Mouse (Mus musculus) heart, adult 9 months (tissue): ENCODE data around the gene Aldh1a2.
A peak's percentile ranks its signal among the peaks of the same experiment; 100 is the strongest.

ENCODE experiments used
- DNase-seq, 2 experiments: peaks; one replicate each; pipeline ENCODE4 v3.0.0; 2022; ENCODE audit warnings: low spot score in 2 of 2

Aldh1a2 gene

GRCm38 (mm10) chr9:71215248-71216035 is at the start of gene Aldh1a2:
Gene Aldh1a2, plus strand, starts transcription at chr9:71215789.
- peak; percentile 50 to 53 for DNase-seq

DNA sequence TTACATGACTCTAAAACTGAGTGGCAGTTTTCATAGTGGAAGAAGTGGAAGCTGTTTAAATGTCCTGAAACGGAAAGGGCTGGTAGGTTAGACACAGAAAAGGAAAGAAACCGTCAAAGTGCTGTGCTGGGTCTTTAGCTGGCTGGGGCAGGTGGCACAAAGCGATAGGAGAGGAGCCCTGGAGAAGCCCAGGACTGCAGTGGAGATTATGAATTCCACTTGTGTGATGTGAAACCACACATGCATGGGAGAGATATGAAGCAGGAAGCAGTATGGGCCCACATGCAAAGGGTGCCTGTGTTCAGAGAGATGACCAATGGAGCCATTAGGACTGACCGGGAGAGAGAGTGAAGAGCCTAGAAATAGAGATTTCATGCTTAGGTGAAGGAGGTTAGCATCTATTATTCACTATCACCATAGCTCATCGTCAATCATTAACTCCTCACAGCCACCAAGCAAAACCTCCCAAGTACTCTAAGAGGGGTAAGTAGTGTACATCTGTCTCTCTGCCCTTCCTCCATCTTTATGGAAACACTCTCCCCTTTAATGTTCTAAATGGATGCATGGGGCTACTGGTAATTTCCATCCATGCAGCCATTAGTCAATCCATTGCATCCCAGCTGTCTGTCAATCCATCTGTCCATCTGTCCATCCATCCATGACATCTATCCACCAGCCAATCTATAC is 49.4 kb upstream of the Aldh1a2 start:
- no peak for DNase-seq

GRCm38 (mm10) chr9:71166871-71167465 is 48.6 kb upstream of the Aldh1a2 start:
- peak; percentile 41 to 43 for DNase-seq

GRCm38 (mm10) chr9:71167473-71168215 is 47.9 kb upstream of the Aldh1a2 start:
- DNase-seq = no peak

DNA sequence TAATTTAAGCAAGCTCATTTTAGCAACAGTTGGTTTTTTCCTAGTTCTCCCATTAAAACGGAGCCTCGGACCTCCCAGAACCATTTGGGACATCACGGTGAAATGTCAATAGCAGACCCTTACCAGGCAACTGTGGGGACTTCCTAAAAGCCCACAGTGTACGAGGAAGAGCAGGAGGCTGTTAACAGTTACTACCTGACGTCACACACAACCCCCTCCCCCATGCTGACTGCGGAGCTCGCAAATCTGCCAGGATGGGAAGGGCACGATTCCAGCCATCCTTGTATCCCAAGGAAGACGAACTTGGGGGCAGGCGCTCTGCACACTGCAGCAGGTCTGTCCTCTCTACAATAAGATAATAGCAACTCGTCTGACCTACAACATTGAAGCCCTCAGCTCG is 47.1 kb upstream of the Aldh1a2 start, which contains the start of gene Aqp9:
TSS of gene Aqp9 (minus strand) at position 172 of the 400 bp plus-strand sequence.
- no peak for DNase-seq

GRCm38 (mm10) chr9:71173533-71173932 is 42.1 kb upstream of the Aldh1a2 start:
- DNase-seq = no peak

DNA sequence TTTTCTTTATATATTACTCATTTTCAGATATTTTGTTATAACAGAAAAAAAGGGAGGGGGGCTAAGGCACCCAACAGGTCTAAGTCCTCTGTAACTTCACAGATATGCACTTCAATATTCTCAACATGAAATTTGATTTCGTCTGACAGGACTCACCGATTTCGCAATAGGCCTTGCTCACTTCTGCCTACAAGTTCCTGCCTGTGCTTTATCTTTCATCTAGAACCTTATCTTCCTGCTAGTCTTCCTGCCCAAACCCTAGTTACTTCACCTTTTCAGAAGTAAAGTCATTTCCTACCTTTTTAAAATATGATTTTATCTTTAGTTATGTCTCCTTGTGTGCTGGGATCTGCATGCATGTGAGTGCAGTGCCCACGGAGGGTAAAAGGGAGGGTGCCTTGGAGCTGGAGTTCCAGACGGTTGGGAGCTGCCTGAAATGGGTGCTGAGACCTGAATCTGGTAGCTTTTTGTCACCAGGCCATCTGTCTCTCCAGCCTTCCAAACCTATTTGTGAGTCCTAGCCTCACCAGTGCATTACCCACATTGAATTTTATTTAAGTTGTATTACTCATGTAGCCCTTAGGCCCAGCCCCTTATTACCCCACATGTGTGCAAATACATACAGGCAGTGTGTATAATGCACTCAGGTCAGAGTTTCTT is 41.1 kb upstream of the Aldh1a2 start:
- DNase-seq = no peak

GRCm38 (mm10) chr9:71175686-71176085 is 39.9 kb upstream of the Aldh1a2 start:
- no peak for DNase-seq

DNA sequence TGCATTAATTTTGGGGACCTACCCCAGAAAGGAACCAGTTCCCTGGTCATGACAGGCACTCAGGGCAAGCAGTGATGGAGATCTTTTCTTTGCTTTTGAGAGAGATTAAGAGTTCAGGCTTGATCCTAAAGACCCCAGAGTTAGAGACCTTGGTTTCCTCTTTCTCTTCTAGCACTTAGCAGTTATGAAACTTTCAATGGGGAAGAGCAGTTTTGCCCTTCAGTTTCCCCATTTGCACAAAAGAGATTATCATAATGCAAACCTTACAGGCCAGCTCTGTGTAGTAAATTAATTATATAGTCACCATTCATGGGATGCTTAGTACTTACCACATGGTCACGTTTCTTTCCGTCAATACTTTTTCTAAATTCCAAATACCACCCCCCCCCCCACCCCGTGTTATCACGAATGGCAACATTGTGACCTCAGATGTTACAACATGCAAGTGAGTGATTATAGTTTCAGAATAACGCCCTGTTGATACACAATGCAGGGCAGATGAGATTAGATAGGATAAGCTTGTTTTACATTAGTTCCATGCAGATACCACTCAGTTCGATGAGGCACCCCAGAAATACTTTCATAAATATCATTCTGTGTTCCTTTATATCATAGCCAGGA is 36.2 kb upstream of the Aldh1a2 start:
- DNase-seq = no peak

- no peak for DNase-seq
Measured at GRCm38 (mm10) chr9:71179964-71180700, 35.5 kb upstream of the Aldh1a2 start.

GRCm38 (mm10) chr9:71185285-71185684 is 30.3 kb upstream of the Aldh1a2 start:
- no peak for DNase-seq

DNA sequence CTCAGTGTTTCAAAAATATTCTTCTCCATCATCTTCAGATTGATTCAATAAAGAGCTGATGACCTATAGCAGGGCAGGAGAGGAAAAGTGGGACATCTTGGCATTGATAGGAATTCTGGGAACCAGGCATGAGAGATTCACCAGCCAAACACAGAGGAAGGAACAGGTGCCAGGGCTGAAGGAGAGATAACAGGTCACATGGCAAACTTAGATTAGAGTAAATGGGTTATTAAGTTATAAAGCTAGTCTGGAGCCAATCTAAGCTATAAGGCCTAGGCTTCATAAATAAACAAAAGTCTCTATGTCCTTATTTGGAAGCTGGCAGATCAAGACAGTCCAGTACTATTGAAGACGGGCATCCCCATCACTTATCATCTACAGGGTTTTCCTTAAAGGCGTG is 29.8 kb upstream of the Aldh1a2 start:
- DNase-seq = no peak

GRCm38 (mm10) chr9:71187396-71187795 is 28.2 kb upstream of the Aldh1a2 start:
- DNase-seq = no peak

GRCm38 (mm10) chr9:71188647-71189415 is 26.8 kb upstream of the Aldh1a2 start:
- DNase-seq = peak in 1 of 2 experiments; percentile 23

- no peak for DNase-seq
Measured at GRCm38 (mm10) chr9:71198826-71199225, 16.8 kb upstream of the Aldh1a2 start.

GRCm38 (mm10) chr9:71202265-71202664 is 13.3 kb upstream of the Aldh1a2 start:
- DNase-seq = no peak

- no peak for DNase-seq
Measured at GRCm38 (mm10) chr9:71209299-71209698, 6.3 kb upstream of the Aldh1a2 start.

DNA sequence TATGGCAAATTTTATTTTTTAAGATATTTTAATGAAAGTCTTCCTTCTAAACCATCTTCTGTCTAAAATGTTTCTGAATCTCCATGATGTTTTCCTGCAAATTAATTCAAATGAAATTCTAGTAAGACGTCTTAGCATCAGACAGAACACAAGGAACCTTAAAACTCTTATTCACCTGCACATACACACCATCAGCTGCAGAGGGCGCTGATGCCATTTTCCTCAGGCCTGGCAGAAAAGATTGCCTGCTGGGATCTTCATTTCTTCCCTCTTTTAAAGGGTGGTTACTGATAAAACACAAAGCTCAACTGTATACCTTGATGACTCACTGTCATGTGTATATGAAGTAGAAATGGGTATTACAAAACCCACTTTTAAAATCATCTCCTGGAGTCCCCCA is 4.7 kb upstream of the Aldh1a2 start:
- DNase-seq = no peak

DNA sequence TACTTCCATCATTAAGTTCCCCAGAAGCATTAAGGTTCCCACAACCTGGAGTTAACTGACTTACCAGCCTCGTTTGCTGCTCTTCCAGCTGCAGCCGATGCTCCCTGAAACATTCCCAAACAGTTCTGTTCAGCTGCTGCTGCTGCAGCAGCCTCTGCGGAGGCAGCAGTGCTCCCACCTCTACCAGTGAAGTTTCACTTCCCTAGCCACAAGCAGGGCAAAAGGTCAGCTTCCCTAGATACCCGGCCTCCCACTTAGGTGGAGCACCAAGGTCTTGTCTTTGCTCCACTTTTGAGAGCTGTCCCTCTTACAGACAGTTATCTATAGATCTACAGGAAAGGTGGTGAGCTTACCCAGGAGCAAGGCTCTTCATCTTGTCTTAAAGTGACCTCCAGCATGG is 2.0 kb upstream of the Aldh1a2 start:
- DNase-seq = no peak
